Mouse (Mus musculus) splenic B cell, adult 2 months (primary cell): ENCODE data around the gene E2f2.

Experiments used
- DNase-seq: peaks from one replicate; pipeline ENCODE4 v3.0.0-alpha.2; 2011; ENCODE audit warnings: low read depth, low spot score
- H3K27me3 ChIP-seq: 2 replicates; pipeline ENCODE4 v1.6.1; 2012; ENCODE audit warnings: mild to moderate bottlenecking, low read length, moderate library complexity, mixed read lengths; ENCODE audit not compliant: control insufficient read depth, poor library complexity, insufficient read depth, severe bottlenecking
- H3K36me3 ChIP-seq: 2 replicates; pipeline ENCODE4 v1.6.1; 2012; ENCODE audit warnings: mild to moderate bottlenecking, low read length, moderate library complexity, mixed read lengths; ENCODE audit not compliant: control insufficient read depth, poor library complexity, insufficient read depth, severe bottlenecking

The E2f2 gene

GRCm38 (mm10) chr4:136220133-136220775 is 48.1 kb downstream of the E2f2 start:
- H3K36me3 ChIP-seq, result no peaks in the 10 kb centered on the region
- DNase-seq, result no peak
- H3K27me3 ChIP-seq, result no peaks in the 10 kb centered on the region

GRCm38 (mm10) chr4:136223549-136224239 is 51.5 kb downstream of the E2f2 start:
- no peaks in the 10 kb centered on the region for H3K27me3 ChIP-seq
- no peaks in the 10 kb centered on the region for H3K36me3 ChIP-seq
- no peak for DNase-seq

- Histone ChIP-seq H3K36me3 (no peaks in the 10 kb centered on the region), H3K27me3 (no peaks in the 10 kb centered on the region)
- no peak for DNase-seq
Measured at GRCm38 (mm10) chr4:136224240-136224559, 52.0 kb downstream of the E2f2 start.

GRCm38 (mm10) chr4:136224677-136225460 is 52.7 kb downstream of the E2f2 start:
- H3K27me3 ChIP-seq, result no peaks in the 10 kb centered on the region
- no peaks in the 10 kb centered on the region for H3K36me3 ChIP-seq
- no peak for DNase-seq

- H3K36me3 ChIP-seq, result no peaks in the 10 kb centered on the region
- H3K27me3 ChIP-seq, result no peaks in the 10 kb centered on the region
- no peak for DNase-seq
Measured at GRCm38 (mm10) chr4:136227408-136227807, 55.2 kb downstream of the E2f2 start.

GRCm38 (mm10) chr4:136228640-136229039 is 56.4 kb downstream of the E2f2 start:
- Histone ChIP-seq H3K27me3 (no peaks in the 10 kb centered on the region), H3K36me3 (no peaks in the 10 kb centered on the region)
- DNase-seq, result no peak

- no peak for DNase-seq
Measured at GRCm38 (mm10) chr4:136238669-136239068, 66.5 kb downstream of the E2f2 start.

GRCm38 (mm10) chr4:136239111-136239510 is 66.9 kb downstream of the E2f2 start:
- H3K27me3 ChIP-seq, result no peaks in the 10 kb centered on the region; the same call in 1 of the 2 replicates
- no peak for DNase-seq
- no peaks in the 10 kb centered on the region for H3K36me3 ChIP-seq

More at GRCm38 (mm10) chr4:136238669-136239068, 66.5 kb downstream of the E2f2 start:
- Histone ChIP-seq H3K36me3 (no peaks in the 10 kb centered on the region), H3K27me3 (no peaks in the 10 kb centered on the region; the same call in 1 of the 2 replicates)

GRCm38 (mm10) chr4:136239622-136240021 is 67.4 kb downstream of the E2f2 start:
- peak; percentile 83 for DNase-seq
- Histone ChIP-seq H3K27me3 (no peaks in the 10 kb centered on the region; the same call in 1 of the 2 replicates), H3K36me3 (no peaks in the 10 kb centered on the region)

- no peak for DNase-seq
- no peaks in the 10 kb centered on the region for H3K36me3 ChIP-seq
- no peaks in the 10 kb centered on the region; the same call in 1 of the 2 replicates for H3K27me3 ChIP-seq
Measured at GRCm38 (mm10) chr4:136240123-136240522, 67.9 kb downstream of the E2f2 start.

- H3K36me3 ChIP-seq, result no peaks in the 10 kb centered on the region
- no peak for DNase-seq
- H3K27me3 ChIP-seq, result no peaks in the 10 kb centered on the region; the same call in 1 of the 2 replicates
Measured at GRCm38 (mm10) chr4:136240955-136241354, 68.8 kb downstream of the E2f2 start.

GRCm38 (mm10) chr4:136242065-136242703 is 70.0 kb downstream of the E2f2 start:
- Histone ChIP-seq H3K36me3 (no peaks in the 10 kb centered on the region), H3K27me3 (no peaks in the 10 kb centered on the region; the same call in 1 of the 2 replicates)
- DNase-seq, result peak; percentile 63

GRCm38 (mm10) chr4:136242728-136243127 is 70.5 kb downstream of the E2f2 start:
- no peak for DNase-seq
- Histone ChIP-seq H3K36me3 (no peaks in the 10 kb centered on the region), H3K27me3 (no peaks in the 10 kb centered on the region; the same call in 1 of the 2 replicates)

GRCm38 (mm10) chr4:136244208-136244607 is 72.0 kb downstream of the E2f2 start:
- no peaks in the 10 kb centered on the region for H3K36me3 ChIP-seq
- DNase-seq, result no peak
- H3K27me3 ChIP-seq, result no peaks in the 10 kb centered on the region; the same call in 1 of the 2 replicates
